Mouse (Mus musculus) inflammation-experienced regulatory T-cells, adult 6 months (primary cell): ENCODE data around the gene Apba3. TPM values are rescaled to one million over a fixed set of nuclear protein-coding genes. Genes with fewer than 3 reads are reported as not detected.
A peak's percentile ranks its signal among the peaks of the same experiment; 100 is the strongest.

Experiments used
- ATAC-seq: one replicate; pipeline ENCODE4 v1.8.0; 2017
- polyA plus RNA-seq, 3 experiments: library from polyadenylated mRNA; unstranded; fragments of 100-300 nt; shearing (Covaris generic); gene quantifications; one replicate each; pipeline ENCODE4 v1.2.1; 2017

The Apba3 gene
- polyA plus RNA-seq, 3 experiments from 2014 or later: 9.9 to 12.4 (median 12.3) TPM

- ATAC-seq: no peak
These were observed 40.3 kb downstream of the Apba3 start for GRCm38 (mm10) chr10:81306837-81307682.

GRCm38 (mm10) chr10:81309571-81309970 is 42.8 kb downstream of the Apba3 start:
- peak; percentile 92 for ATAC-seq

GRCm38 (mm10) chr10:81313581-81313980 is 46.8 kb downstream of the Apba3 start:
- no peak for ATAC-seq

GRCm38 (mm10) chr10:81314201-81314600 is 47.4 kb downstream of the Apba3 start:
- no peak for ATAC-seq

GRCm38 (mm10) chr10:81315587-81315986 is 48.8 kb downstream of the Apba3 start:
- ATAC-seq: no peak

- ATAC-seq: no peak
These were observed 49.7 kb downstream of the Apba3 start for GRCm38 (mm10) chr10:81316338-81317060.

GRCm38 (mm10) chr10:81317273-81317672 is 50.5 kb downstream of the Apba3 start:
- no peak for ATAC-seq

GRCm38 (mm10) chr10:81318589-81319329 is 52.0 kb downstream of the Apba3 start:
- ATAC-seq: no peak

GRCm38 (mm10) chr10:81319330-81319699 is 52.6 kb downstream of the Apba3 start:
- no peak for ATAC-seq

- no peak for ATAC-seq
These were observed 53.2 kb downstream of the Apba3 start for GRCm38 (mm10) chr10:81319741-81320549.

GRCm38 (mm10) chr10:81320550-81321347 is 54.0 kb downstream of the Apba3 start, which contains the start of gene Cactin:
Cactin (plus strand) TSS chr10:81321103.
- ATAC-seq: peak; percentile 85

GRCm38 (mm10) chr10:81321436-81321835 is 54.7 kb downstream of the Apba3 start:
- ATAC-seq: no peak

GRCm38 (mm10) chr10:81322444-81322843 is 55.7 kb downstream of the Apba3 start:
- ATAC-seq: no peak

Other genes with a start within 250 kb of the Apba3 start
- gene Diras1, start 241.3 kb upstream of the Apba3 start, polyA plus RNA-seq: not detected
- gene Slc39a3, start 229.5 kb upstream of the Apba3 start, polyA plus RNA-seq: 1 to 10 TPM; 2.4 to 5.0 (median 2.7) TPM
- 10 to 100 TPM; 66.4 to 86.5 (median 71.0) TPM for gene Sgta, start 206.8 kb upstream of the Apba3 start, polyA plus RNA-seq
- gene Thop1, start 196.9 kb upstream of the Apba3 start, polyA plus RNA-seq: 1 to 10 TPM; 1.9 to 2.7 (median 2.5) TPM
- not detected for gene Creb3l3, start 168.1 kb upstream of the Apba3 start, polyA plus RNA-seq
- gene Map2k2, start 161.0 kb upstream of the Apba3 start, polyA plus RNA-seq: 10 to 100 TPM; 22.1 to 27.1 (median 23.3) TPM
- gene Zbtb7a, start 131.7 kb upstream of the Apba3 start, polyA plus RNA-seq: 10 to 100 TPM in 1 of 3 experiments, 1 to 10 TPM in 2; 8.5 to 10.8 (median 9.3) TPM
- gene Pias4, start 99.0 kb upstream of the Apba3 start, polyA plus RNA-seq: 10 to 100 TPM; 15.4 to 21.5 (median 17.1) TPM
- gene Eef2, start 90.3 kb upstream of the Apba3 start, polyA plus RNA-seq: 1,000 to 10,000 TPM in 1 of 3 experiments, 100 to 1,000 TPM in 2; 925 to 1,158 (median 972) TPM
- 1 to 10 TPM; 3.1 to 5.4 (median 3.6) TPM for gene Dapk3, start 84.0 kb upstream of the Apba3 start, polyA plus RNA-seq
- not detected for gene 4930442H23Rik, start 83.1 kb upstream of the Apba3 start, polyA plus RNA-seq
- under 1 TPM in 2 of 3 experiments, not detected in 1; 0.17 to 0.28 TPM for gene Nmrk2, start 64.9 kb upstream of the Apba3 start, polyA plus RNA-seq
- 10 to 100 TPM in 1 of 3 experiments, 1 to 10 TPM in 2; 4.8 to 12.6 (median 5.1) TPM for gene Atcay, start 36.1 kb upstream of the Apba3 start, polyA plus RNA-seq
- gene Zfr2, start 33.8 kb upstream of the Apba3 start, polyA plus RNA-seq: 1 to 10 TPM in 1 of 3 experiments, under 1 TPM in 2; 0.20 to 1.0 (median 0.37) TPM
- gene Matk, start 14.0 kb upstream of the Apba3 start, polyA plus RNA-seq: 10 to 100 TPM; 30.1 to 68.1 (median 64.4) TPM
- gene Mrpl54, start within 50 bp of the Apba3 start, polyA plus RNA-seq: 100 to 1,000 TPM; 111 to 148 (median 127) TPM
- gene Tjp3, start 24.6 kb downstream of the Apba3 start, polyA plus RNA-seq: 1 to 10 TPM; 1.7 to 3.2 (median 1.9) TPM
- 10 to 100 TPM; 10.7 to 15.9 (median 14.4) TPM for gene Pip5k1c, start 26.0 kb downstream of the Apba3 start, polyA plus RNA-seq
- 1 to 10 TPM; 2.9 to 6.5 (median 4.1) TPM for gene Cactin, start 54.1 kb downstream of the Apba3 start, polyA plus RNA-seq
- 10 to 100 TPM in 2 of 3 experiments, 1 to 10 TPM in 1; 10.0 to 21.7 (median 17.0) TPM for gene Tbxa2r, start 61.8 kb downstream of the Apba3 start, polyA plus RNA-seq
- gene Gipc3, start 76.3 kb downstream of the Apba3 start, polyA plus RNA-seq: under 1 TPM in 1 of 3 experiments, not detected in 2; 0.12 TPM
- 10 to 100 TPM; 17.1 to 20.4 (median 17.8) TPM for gene Hmg20b, start 83.5 kb downstream of the Apba3 start, polyA plus RNA-seq
- 1 to 10 TPM; 1.6 to 2.1 (median 1.9) TPM for gene Mfsd12, start 90.5 kb downstream of the Apba3 start, polyA plus RNA-seq
- 1 to 10 TPM in 1 of 3 experiments, under 1 TPM in 2; 0.26 to 1.7 (median 0.96) TPM for gene 4930404N11Rik, start 98.9 kb downstream of the Apba3 start, polyA plus RNA-seq
- gene Fzr1, start 111.6 kb downstream of the Apba3 start, polyA plus RNA-seq: 10 to 100 TPM; 10.7 to 27.1 (median 13.4) TPM
- 10 to 100 TPM in 2 of 3 experiments, 1 to 10 TPM in 1; 9.2 to 17.9 (median 10.9) TPM for gene Dohh, start 117.5 kb downstream of the Apba3 start, polyA plus RNA-seq
- 1 to 10 TPM in 2 of 3 experiments, under 1 TPM in 1; 0.60 to 1.9 (median 1.1) TPM for gene Gm48551, start 117.5 kb downstream of the Apba3 start, polyA plus RNA-seq
- 1 to 10 TPM in 1 of 3 experiments, not detected in 2; 3.1 TPM for gene Gm48552, start 122.0 kb downstream of the Apba3 start, polyA plus RNA-seq
- gene Smim24, start 126.1 kb downstream of the Apba3 start, polyA plus RNA-seq: 10 to 100 TPM in 1 of 3 experiments, 1 to 10 TPM in 2; 4.4 to 10.7 (median 9.8) TPM
- 10 to 100 TPM; 13.8 to 17.2 (median 15.0) TPM for gene Nfic, start 188.7 kb downstream of the Apba3 start, polyA plus RNA-seq
- 1 to 10 TPM; 1.1 to 1.4 (median 1.2) TPM for gene Celf5, start 215.7 kb downstream of the Apba3 start, polyA plus RNA-seq
- gene Ncln, start 229.4 kb downstream of the Apba3 start, polyA plus RNA-seq: 10 to 100 TPM; 34.3 to 41.1 (median 36.9) TPM
- gene S1pr4, start 233.2 kb downstream of the Apba3 start, polyA plus RNA-seq: 10 to 100 TPM; 49.1 to 93.2 (median 50.3) TPM